Mouse (Mus musculus) urinary bladder, postnatal 36 days (tissue): ENCODE measurements at regions not wholly inside any gene's neighbourhood (a gene's known extent, or its start where the extent isn't known, plus 50 kb on each side); places are given as distances from the start of the nearest gene placed in this dataset.
A peak's percentile ranks its signal among the peaks of the same experiment; 100 is the strongest.

Source experiments
- DNase-seq, 2 experiments: peaks; one replicate each; pipeline ENCODE4 v3.0.0; 2022; ENCODE audit warnings: low spot score in 2 of 2, mixed read lengths in 1 of 2

DNA sequence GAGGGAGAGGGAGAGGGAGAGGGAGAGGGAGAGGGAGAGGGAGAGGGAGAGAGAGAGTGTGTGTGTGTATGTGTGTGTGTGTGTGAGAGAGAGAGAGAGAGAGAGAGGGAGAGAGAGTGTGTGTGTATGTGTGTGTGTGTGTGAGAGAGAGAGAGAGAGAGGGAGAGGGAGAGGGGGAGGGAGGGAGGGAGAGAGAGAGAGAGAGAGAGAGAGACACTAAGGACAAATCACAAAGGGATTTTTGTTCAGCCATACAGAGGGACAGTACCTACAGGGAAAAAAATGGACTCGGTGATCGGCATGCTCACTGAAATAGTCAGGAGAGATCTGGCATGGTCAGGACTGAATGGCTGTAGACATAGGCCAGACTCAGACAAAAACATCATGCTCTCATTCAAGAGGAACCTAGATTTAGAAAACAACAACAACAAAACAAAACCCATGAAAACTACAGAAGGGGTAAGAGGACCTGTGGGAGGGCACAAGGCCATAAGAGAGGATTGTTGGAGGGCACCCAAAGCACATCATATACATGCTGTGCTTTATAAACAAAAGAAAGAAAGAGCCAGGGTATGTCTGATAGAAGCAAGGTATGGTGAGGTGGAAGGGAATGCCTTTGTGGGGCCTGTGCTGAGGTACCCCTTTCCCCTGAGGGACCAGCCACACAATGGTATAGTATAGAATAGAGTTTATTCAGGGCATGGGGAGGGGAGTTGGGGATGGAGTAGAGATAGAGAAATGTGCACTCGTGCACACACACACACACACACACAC is 127.0 kb upstream of the Med14 start:
- DNase-seq, result no peak

- no peak for DNase-seq
These were observed 126.3 kb upstream of the Med14 start for GRCm38 (mm10) chrX:12888010-12888707.

DNA sequence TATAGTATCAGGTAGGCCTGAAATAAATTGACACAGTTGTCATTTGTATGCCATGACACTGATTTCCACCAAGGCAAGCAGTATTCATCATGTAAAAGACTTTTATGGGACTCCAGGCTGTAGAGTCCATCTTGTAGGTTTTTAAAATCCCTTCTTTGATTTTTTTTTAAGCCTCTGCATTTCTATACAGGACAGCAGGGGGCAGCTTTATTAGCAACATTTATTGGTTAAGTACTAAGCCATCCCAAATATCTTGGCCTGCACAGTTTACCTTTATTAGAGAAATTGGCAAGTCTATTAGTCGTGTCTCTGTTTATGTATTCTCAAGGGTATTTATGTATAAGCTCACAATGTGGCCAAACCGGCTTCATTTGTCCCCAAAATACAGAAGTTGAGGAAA is 125.6 kb upstream of the Med14 start:
- no peak for DNase-seq

GRCm38 (mm10) chrX:12886160-12887048 is 124.5 kb upstream of the Med14 start:
- no peak for DNase-seq

DNA sequence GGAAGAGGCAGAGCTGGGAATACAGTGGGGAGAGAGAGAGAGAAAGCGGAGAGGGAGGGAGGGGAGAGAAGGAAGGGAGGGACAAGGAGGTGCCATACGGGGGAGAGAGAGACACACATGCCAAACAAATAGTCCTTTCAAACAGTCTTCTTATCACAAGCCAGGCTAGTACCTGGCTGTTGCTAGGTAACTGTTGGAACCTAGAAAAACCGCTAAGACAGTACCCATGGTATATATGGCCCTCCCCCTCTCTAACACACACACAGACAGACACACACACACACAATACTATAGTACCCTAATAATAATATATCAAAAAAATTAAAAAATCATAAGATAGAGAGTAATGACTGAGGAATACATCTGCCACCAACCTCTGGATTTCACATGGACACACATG is 117.4 kb upstream of the Med14 start:
- DNase-seq, result no peak

- no peak for DNase-seq
These were observed 115.6 kb upstream of the Med14 start for GRCm38 (mm10) chrX:12877506-12877905.

- DNase-seq, result peak; percentile 52 to 71
These were observed 111.8 kb upstream of the Med14 start for GRCm38 (mm10) chrX:12873698-12874144.

DNA sequence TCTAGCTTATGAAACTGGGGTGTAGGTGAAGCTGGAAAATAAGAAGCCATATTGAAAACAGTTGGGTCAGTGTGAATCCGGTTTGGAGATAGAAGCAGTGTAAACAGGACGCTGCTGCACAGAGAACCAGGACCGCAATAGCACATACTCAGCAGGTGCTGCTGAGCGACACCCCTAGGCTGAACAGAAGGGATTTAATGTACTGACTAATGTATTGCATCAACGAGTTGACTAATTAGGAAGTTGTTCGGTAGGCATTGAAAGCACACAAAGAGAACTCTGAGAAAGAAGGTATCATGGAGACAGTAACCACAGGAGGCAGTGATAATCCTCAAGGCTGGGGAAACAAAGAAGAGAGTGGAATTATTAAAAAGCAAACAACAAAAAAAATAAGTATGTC is 111.4 kb upstream of the Med14 start:
- no peak for DNase-seq

GRCm38 (mm10) chrX:12866885-12867498 is 105.1 kb upstream of the Med14 start:
- DNase-seq, result no peak

- DNase-seq, result no peak
These were observed 104.3 kb upstream of the Med14 start for GRCm38 (mm10) chrX:12866176-12866575.

DNA sequence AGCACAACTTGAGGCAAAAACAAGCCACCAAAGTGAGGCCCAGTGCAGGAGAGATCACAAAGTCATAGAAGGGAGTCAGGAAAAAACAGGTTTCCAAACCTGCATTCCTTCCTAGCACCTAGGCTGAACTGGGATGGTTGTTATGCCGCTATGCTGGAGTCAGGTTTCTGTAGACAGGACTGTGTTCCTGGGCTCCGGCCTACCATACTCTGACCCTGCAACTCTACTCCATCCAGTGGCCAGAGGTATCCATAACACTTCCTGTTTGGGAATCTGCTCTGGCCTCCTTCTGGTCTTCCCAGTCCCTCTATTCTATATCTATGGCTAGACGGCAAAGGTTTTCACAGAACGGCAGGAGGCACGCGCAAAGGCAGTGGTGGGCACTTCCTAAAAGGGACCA is 98.3 kb upstream of the Med14 start:
- DNase-seq, result no peak

DNA sequence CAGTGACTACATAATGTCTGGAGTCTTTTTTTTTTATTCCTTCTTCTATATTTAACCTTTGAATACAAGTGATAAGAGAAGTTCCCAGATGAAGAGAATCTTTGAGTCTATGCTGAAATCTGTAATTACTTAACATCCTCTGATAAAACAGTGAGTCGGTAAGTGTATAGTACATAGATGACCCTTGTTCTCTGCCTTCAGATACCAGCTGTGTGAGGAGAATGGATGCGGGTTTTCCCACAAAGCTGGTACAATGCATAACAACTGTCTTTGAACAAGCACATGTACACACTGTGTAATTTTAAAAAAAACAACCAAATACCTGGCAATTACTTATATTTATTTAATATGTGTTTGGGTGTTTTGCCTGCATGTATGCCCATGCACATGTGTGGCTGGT is 96.9 kb upstream of the Med14 start:
- no peak for DNase-seq

DNA sequence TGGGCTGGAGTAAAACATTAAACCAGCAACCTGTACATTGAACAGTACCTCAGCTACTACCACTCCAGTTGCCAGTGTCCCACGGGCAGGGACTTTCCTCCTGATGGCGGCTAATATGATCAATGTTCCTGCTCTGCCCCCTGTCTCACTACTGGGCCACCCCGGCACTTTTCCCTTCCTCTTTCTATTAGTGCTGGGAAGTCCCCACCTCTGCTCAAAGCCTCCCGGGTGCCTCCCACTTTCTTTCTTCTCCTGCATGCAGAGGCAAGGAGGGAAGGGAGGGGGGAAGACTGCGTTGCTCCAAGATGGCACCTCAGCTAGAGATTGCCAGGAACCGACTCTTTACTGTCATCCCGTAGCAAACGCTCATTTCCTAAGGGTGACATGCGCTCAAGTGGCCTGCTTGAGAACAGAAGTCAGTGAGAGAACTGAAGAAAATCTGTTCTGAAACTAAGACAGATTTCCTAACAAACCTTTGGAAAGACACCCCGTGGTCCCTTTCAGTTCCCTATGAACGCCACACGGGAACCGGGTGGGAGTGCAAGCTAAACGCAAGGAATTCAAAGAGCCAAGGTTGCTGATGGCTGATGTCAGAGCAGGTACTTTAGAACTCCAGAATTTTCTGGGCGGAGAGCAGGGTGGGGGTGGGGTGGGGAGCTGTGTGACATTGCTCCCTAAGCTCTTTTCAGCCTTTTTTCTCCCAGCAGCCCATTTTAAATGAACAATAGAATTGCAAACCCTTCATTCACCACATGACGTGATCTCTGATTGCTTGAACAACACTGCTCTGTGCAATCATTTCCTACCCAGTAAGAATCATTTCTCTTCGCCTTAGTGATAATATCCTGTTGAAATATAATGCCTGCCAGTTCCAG is 96.2 kb upstream of the Med14 start:
- DNase-seq, result peak in 1 of 2 experiments; percentile 11

- DNase-seq, result peak in 1 of 2 experiments; percentile 20
These were observed 93.6 kb upstream of the Med14 start for GRCm38 (mm10) chrX:12855425-12855824.

GRCm38 (mm10) chrX:12851684-12852083 is 89.8 kb upstream of the Med14 start:
- no peak for DNase-seq

- DNase-seq, result no peak
These were observed 82.6 kb upstream of the Med14 start for GRCm38 (mm10) chrX:12844431-12844830.

DNA sequence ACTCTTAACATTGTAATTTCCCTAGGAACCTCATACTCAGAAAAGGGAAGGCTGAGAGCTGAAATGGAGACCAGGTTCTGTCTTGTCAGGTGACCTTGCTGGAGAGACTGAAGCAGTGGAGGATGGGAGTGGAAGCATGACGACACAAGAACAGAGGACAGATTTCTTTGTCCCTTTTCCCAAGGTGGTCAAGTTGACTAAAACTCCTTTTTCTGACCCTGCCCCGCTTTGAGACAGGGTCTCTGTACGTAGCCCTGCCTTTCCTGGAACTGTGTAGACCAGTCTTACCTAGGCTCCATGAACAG is 79.1 kb upstream of the Med14 start:
- DNase-seq, result no peak

- peak; percentile 48 to 78 for DNase-seq
These were observed 78.5 kb upstream of the Med14 start for GRCm38 (mm10) chrX:12840160-12841020.

- peak in 1 of 2 experiments; percentile 9 for DNase-seq
These were observed 77.7 kb upstream of the Med14 start for GRCm38 (mm10) chrX:12839406-12840159.
